48 mouse cellular contexts compared by ENCODE assay signal in the genomic region with DNA sequence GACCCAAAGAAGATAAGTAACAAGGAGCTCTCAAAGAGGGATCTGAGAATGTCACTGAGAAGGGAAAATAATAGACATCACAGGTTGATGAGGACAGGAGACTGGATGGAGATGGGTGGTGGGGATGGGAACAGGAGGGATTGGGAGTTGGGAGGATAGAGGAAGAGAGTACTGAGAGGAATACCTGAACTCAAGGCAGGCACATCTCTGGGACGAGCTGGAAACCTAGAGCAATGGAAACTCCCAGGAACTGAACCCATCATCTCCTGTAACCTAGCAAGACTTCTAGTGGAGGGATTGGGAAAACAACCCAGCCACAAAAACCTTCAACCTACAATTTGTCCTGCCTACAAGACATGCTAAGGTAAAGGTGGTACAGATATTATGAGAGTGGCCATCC. TPM values are rescaled to one million over a fixed set of nuclear protein-coding genes. Genes with fewer than 3 reads are reported as not detected.
"Had no signal": no experiment of that assay in that cellular context is flagged by ENCODE, and none has a peak within 500 bp of the region (broad histone marks: within the 10 kb centered on the region; RNA-seq: fewer than 3 reads in every experiment).

No protein-coding gene starts in this region.

- H3K27ac ChIP-seq: heart, adult 2 months; heart, embryonic 10.5 days; heart, embryonic 13.5 days; heart, embryonic 15.5 days; hindbrain, embryonic 10.5 days; hindbrain, embryonic 12.5 days; hindbrain, embryonic 13.5 days; hindbrain, embryonic 14.5 days; hindbrain, embryonic 15.5 days; hindbrain, postnatal 0 days; intestine, embryonic 15.5 days; kidney, embryonic 15.5 days; kidney, postnatal 0 days; layer of hippocampus, adult 2 months had no signal

- H3K36me3 ChIP-seq: heart, embryonic 10.5 days; heart, embryonic 12.5 days; heart, embryonic 13.5 days; heart, embryonic 15.5 days; hindbrain, embryonic 10.5 days; hindbrain, embryonic 12.5 days; hindbrain, embryonic 13.5 days; hindbrain, embryonic 15.5 days; intestine, embryonic 15.5 days; kidney, embryonic 15.5 days had no signal

- H3K27me3 ChIP-seq: heart, embryonic 12.5 days; heart, embryonic 13.5 days; heart, embryonic 15.5 days; hindbrain, embryonic 12.5 days; hindbrain, embryonic 13.5 days; hindbrain, embryonic 15.5 days; intestine, embryonic 15.5 days; kidney, embryonic 15.5 days had no signal

- H3K9me3 ChIP-seq: heart, embryonic 10.5 days; heart, embryonic 12.5 days; heart, embryonic 13.5 days; heart, embryonic 15.5 days; hindbrain, embryonic 10.5 days; hindbrain, embryonic 12.5 days; hindbrain, embryonic 13.5 days; hindbrain, embryonic 15.5 days; intestine, embryonic 15.5 days; kidney, embryonic 15.5 days had no signal

- ATAC-seq: hindbrain, embryonic 16.5 days; hindbrain, postnatal 0 days; inflammation-experienced regulatory T-cells, adult 6 months; intestine, embryonic 15.5 days; intestine, embryonic 16.5 days; intestine, postnatal 0 days had no signal

- H3K9ac ChIP-seq: heart, embryonic 12.5 days; heart, embryonic 13.5 days; heart, embryonic 15.5 days; hindbrain, embryonic 12.5 days; hindbrain, embryonic 13.5 days; hindbrain, embryonic 14.5 days; hindbrain, embryonic 15.5 days; intestine, embryonic 15.5 days; kidney, embryonic 15.5 days had no signal

- DNase-seq: heart, adult 2 months; heart, postnatal 10 days; heart, postnatal 14 days; heart, postnatal 36 days; kidney, adult 11 months; kidney, adult 18-20 months; kidney, adult 2 months; kidney, adult 8-10 months; kidney, adult 9 months; kidney, postnatal 10 days; kidney, postnatal 14 days; kidney, postnatal 25 days; kidney, postnatal 36 days; kidney, postnatal 4 days; layer of hippocampus, adult 9-11 months; layer of hippocampus, postnatal 36 days had no signal

- H3K4me1 ChIP-seq: heart, embryonic 10.5 days; heart, embryonic 12.5 days; heart, embryonic 13.5 days; heart, embryonic 15.5 days; hindbrain, embryonic 10.5 days; hindbrain, embryonic 12.5 days; hindbrain, embryonic 13.5 days; hindbrain, embryonic 15.5 days; intestine, embryonic 15.5 days; kidney, embryonic 15.5 days had no signal

- H3K4me2 ChIP-seq: heart, embryonic 11.5 days; heart, embryonic 12.5 days; heart, embryonic 13.5 days; heart, embryonic 15.5 days; hindbrain, embryonic 12.5 days; hindbrain, embryonic 13.5 days; hindbrain, embryonic 14.5 days; hindbrain, embryonic 15.5 days; intestine, embryonic 15.5 days; kidney, embryonic 15.5 days had no signal

- H3K4me3 ChIP-seq: heart, adult 2 months; heart, embryonic 10.5 days; heart, embryonic 12.5 days; heart, embryonic 13.5 days; heart, embryonic 15.5 days; hindbrain, embryonic 10.5 days; hindbrain, embryonic 12.5 days; hindbrain, embryonic 13.5 days; hindbrain, embryonic 15.5 days; intestine, embryonic 15.5 days; kidney, embryonic 15.5 days; layer of hippocampus, adult 2 months had no signal

RNA-seq across cellular contexts. Expression of gene Fgg, which starts 8.7 kb away (rescaled TPM):
- total RNA-seq: heart, adult 2 months; heart, postnatal 10 days; heart, postnatal 14 days; heart, postnatal 25 days; heart, postnatal 36 days; hematopoietic stem cell, adult 5-6 weeks; hindbrain, postnatal 0 days; layer of hippocampus, adult 8-10 months; layer of hippocampus, postnatal 10 days; layer of hippocampus, postnatal 14 days; layer of hippocampus, postnatal 25 days; layer of hippocampus, postnatal 36 days had no signal
- polyA plus RNA-seq: heart, embryonic 14.5 days; hindbrain, embryonic 10.5 days; hindbrain, embryonic 11.5 days; hindbrain, embryonic 12.5 days; hindbrain, embryonic 13.5 days; hindbrain, embryonic 14.5 days; hindbrain, embryonic 16.5 days; inflammation-experienced regulatory T-cells, adult 6 months; intestine, embryonic 14.5 days; kidney, embryonic 14.5 days; large intestine, adult 2 months had no signal

RNA-seq across cellular contexts. Expression of gene Fga, which starts 9.6 kb away (rescaled TPM):
- total RNA-seq: heart, adult 2 months; heart, adult 8-10 months; heart, postnatal 14 days; heart, postnatal 25 days; heart, postnatal 36 days; hematopoietic stem cell, adult 5-6 weeks; hindbrain, postnatal 0 days; layer of hippocampus, adult 18-20 months; layer of hippocampus, adult 2 months; layer of hippocampus, adult 8-10 months; layer of hippocampus, postnatal 14 days; layer of hippocampus, postnatal 36 days had no signal
- polyA plus RNA-seq: heart, adult 2 months; heart, embryonic 14.5 days; hindbrain, embryonic 10.5 days; hindbrain, embryonic 11.5 days; hindbrain, embryonic 12.5 days; hindbrain, embryonic 13.5 days; hindbrain, embryonic 14.5 days; hindbrain, embryonic 16.5 days; hindbrain, postnatal 0 days; inflammation-experienced regulatory T-cells, adult 6 months had no signal

RNA-seq across cellular contexts. Expression of gene Fgb, which starts 33.4 kb away (rescaled TPM):
- total RNA-seq: heart, adult 2 months; heart, adult 8-10 months; heart, postnatal 14 days; heart, postnatal 25 days; heart, postnatal 36 days; hematopoietic stem cell, adult 5-6 weeks; hindbrain, postnatal 0 days; layer of hippocampus, adult 18-20 months; layer of hippocampus, adult 2 months; layer of hippocampus, adult 8-10 months; layer of hippocampus, postnatal 10 days; layer of hippocampus, postnatal 14 days; layer of hippocampus, postnatal 25 days; layer of hippocampus, postnatal 36 days had no signal
- polyA plus RNA-seq: heart, adult 2 months; hindbrain, embryonic 10.5 days; hindbrain, embryonic 11.5 days; hindbrain, embryonic 12.5 days; hindbrain, embryonic 13.5 days; hindbrain, embryonic 14.5 days; hindbrain, embryonic 16.5 days; hindbrain, postnatal 0 days; inflammation-experienced regulatory T-cells, adult 6 months had no signal
